Mouse (Mus musculus): ENCODE measurements around the gene Acer2. TPM values are rescaled to one million over a fixed set of nuclear protein-coding genes. Genes with fewer than 3 reads are reported as not detected.
A peak's percentile ranks its signal among the peaks of the same experiment; 100 is the strongest.
"Not testable (repeated sequence)": the region's sequence is repeated elsewhere in the genome, so short reads cannot be mapped to it uniquely, and the experiment has no call there.

Acer2 gene
- 10 to 100 TPM; 15.3 to 17.8 (median 17.6) TPM for total RNA-seq (2022)

DNA sequence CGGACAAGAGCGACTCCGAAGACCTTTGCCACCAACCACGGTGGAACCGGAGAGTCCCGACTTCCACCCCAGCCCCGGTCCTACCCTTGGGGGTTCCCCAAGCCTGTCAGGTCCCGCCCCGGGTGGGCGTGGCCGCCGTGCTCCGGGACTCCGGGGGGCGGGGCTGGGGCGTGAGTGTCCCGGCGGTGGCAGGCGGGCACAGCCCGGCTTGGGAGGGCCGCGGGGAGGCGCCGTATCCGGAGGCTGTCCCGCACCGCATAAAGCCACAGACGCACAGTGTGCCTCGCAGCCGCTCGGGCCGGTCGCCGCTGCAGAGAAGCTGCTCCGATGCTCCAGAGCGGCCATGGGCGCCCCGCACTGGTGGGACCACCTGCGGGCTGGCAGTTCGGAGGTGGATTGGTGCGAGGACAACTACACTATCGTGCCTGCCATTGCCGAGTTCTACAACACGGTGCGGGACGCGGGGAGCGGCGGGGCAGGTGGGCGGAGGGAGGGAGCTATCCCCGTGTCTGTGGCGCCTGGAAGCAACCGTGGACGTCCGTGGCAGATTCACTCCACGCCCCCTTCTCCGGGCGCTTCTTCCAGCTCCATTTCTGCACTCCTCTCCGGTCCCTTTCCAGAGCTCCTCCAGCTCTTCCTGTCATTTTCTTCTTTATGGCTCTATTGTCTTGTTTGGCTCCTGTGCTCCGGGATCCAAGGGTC is at the start of gene Acer2:
Acer2 (plus strand) TSS at position 251 of the 702 bp plus-strand sequence.
- DNase-seq (ENCODE audit: low spot score), result peak; percentile 93

- no peak for DNase-seq (ENCODE audit: low spot score)
These were observed 49.1 kb upstream of the Acer2 start for GRCm38 (mm10) chr4:86825143-86825542.

DNA sequence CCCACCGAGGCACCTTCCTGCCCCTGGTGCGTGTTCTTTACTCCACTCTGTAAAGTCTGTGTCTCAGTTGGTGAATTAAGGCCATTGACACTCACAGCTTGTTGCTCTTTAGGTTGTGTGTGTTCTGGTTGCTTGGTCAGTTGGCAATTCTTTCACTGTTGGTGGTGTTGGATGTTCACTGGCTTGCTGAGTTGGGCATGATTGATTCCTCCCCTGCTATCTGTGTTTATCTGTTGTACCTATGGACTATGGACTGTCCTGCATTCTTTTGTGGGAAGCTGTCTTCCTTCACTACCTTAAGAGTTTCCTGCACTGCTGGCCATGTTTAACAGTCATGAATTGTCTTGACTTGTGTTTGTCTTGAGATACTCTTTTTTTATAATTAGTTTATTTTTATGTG is 42.3 kb upstream of the Acer2 start:
- DNase-seq (ENCODE audit: low spot score), result no peak

- not testable (repeated sequence) for DNase-seq (ENCODE audit: low spot score)
These were observed 33.1 kb upstream of the Acer2 start for GRCm38 (mm10) chr4:86841141-86841540.

DNA sequence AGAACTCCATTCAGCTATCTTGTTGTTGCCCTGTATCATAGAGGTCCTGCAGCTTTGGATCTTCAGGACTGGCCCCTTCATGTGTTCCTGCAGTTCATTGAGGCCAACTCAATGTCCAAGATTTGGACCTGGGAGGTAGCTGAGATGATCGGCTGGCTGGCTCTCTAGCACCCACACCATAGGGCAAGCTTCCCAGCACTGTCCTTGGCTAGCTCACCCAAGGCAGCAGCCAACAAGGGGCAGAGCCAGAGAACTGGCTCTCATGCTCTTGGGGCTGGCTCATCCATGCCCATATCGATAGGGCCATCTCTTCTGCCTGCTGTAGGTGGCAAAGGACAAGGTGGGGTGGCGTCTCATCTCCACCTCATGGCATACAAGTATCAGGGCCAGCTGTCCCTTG is 28.8 kb upstream of the Acer2 start:
- peak; percentile 33 for DNase-seq (ENCODE audit: low spot score)

DNA sequence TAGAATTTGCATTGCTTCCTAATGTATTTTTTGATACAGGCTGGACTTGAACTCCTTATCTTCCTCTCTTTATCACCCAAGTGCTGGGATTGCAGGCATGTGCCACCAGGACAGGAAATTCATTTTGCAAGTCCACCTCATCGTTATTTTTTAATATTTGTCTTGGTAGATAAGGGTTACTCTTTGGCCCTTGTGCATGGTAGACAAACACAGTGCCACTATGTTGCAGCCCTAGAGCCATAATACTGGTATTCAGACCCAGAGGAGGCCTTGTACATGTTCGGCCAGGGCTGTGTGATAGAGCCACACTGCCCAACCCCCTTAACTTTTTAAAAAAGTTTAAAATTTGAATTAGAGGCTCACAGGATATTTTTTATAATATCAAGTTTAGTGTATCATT is 26.9 kb upstream of the Acer2 start:
- DNase-seq (ENCODE audit: low spot score), result no peak

GRCm38 (mm10) chr4:86851331-86851730 is 22.9 kb upstream of the Acer2 start:
- DNase-seq (ENCODE audit: low spot score), result no peak

GRCm38 (mm10) chr4:86852018-86852417 is 22.2 kb upstream of the Acer2 start:
- DNase-seq (ENCODE audit: low spot score), result no peak

GRCm38 (mm10) chr4:86852813-86853590 is 21.2 kb upstream of the Acer2 start:
- no peak for DNase-seq (ENCODE audit: low spot score)

DNA sequence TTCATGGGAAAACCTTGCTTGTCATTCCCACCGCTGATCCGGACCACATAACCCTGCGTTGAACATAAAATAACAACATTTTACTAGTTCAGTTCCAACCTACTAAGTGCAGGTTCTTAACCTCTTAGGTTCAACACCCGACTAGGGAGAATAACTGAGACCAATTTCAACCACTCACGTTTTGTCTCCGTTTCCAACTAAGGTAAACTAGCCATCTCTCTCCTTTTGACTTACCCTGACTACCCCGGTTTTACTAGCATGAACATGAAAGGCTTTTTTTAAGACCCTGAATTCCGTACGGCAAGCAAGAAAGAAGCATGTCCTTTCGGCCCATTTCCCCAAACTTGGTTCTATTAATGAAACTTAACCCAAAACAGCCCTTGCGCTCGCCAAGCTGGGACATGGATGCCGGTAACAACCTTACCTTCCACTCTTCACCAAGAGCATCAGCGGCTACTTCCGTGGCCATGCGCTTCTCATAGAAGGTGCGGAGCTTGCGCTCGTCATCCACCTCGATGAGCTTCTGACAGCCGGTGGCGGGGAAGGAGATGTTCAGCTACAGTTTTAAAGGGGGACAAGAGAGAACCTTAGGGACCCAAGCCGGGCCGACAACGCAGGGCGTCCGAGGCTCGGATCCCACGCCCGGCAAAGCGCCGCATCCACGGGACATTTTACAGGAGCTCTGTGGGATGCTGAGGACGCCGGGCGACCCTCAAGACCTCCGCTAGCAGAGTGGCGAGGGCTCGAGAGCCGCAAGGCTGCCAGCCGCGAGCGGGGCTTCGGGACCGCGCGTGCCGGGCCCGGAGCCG is 17.7 kb upstream of the Acer2 start:
- DNase-seq (ENCODE audit: low spot score), result no peak

- DNase-seq (ENCODE audit: low spot score), result peak; percentile 98
These were observed 16.8 kb upstream of the Acer2 start, which contains the start of gene Rps6 for GRCm38 (mm10) chr4:86857113-86858069. TSS of gene Rps6 (minus strand) at chr4:86857412.

- DNase-seq (ENCODE audit: low spot score), result no peak
These were observed 16.1 kb upstream of the Acer2 start for GRCm38 (mm10) chr4:86858070-86858440.

GRCm38 (mm10) chr4:86864087-86864486 is 10.1 kb upstream of the Acer2 start:
- DNase-seq (ENCODE audit: low spot score), result no peak

DNA sequence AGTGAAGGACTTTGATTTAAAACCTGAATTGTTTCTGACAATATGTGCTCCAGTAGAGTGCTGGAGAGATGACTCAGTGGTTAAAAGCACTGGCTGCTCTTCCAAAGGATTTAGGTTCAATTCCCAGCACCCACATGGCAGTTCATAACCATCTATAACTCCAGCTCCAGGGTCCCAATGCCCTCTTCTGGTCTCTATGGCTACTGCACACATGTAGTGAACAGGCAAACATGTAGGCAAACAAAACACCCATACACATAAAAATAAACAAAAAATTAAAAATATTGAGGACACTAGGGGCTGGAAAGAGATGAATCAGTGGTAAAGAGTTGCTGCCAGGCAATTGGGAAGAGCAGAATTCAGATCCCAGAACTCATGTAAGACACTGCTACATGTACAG is 2.2 kb upstream of the Acer2 start:
- no peak for DNase-seq (ENCODE audit: low spot score)

- DNase-seq (ENCODE audit: low spot score), result no peak
These were observed 1.1 kb upstream of the Acer2 start for GRCm38 (mm10) chr4:86873072-86873471.

- no peak for DNase-seq (ENCODE audit: low spot score)
These were observed 5.3 kb downstream of the Acer2 start for GRCm38 (mm10) chr4:86879477-86879876.

DNA sequence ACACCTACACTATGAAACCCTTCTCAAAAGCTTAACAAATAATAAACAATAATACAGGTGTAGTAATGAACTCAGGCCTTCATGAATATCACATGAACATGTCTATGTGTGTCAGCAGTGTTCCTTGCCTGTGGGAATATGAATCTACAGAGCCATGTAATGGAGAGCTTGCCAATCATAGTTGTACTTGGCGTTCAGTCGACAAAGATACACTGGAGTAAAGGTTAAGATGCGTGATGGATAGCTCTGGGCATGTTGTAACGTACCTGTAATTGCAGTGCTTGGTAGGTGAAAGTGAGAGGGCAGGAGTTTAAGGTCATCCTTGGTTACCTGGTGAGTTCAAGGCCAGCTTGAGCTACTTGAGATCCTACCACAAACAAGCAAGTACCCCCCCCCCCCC is 7.0 kb downstream of the Acer2 start:
- DNase-seq (ENCODE audit: low spot score), result no peak

GRCm38 (mm10) chr4:86882413-86882812 is 8.2 kb downstream of the Acer2 start:
- DNase-seq (ENCODE audit: low spot score), result no peak

DNA sequence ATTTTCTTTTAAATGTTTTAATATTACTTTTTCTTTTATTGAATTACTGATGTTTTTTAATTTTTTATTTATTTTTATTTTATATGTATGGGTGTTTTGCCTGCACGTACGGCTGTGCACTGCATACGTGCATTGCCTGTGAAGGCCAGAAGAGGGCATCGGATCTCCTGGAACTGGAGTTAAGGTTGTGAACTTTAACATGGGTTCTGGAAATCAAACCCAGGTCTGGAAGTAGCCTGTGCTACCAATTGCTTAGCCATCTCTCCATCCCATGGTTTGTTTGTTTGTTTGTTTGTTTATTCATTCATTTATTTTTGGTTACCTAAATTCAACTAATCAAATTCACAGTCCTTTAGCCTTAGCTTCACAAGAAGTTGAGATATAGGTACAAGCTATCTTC is 10.7 kb downstream of the Acer2 start:
- peak; percentile 57 for DNase-seq (ENCODE audit: low spot score)

GRCm38 (mm10) chr4:86885790-86886159 is 11.6 kb downstream of the Acer2 start:
- DNase-seq (ENCODE audit: low spot score), result no peak

All from heart, adult 8-10 months (tissue).